Mouse (Mus musculus) ES-E14 (cell line): Measurements from ENCODE around the gene Madcam1. TPM values are rescaled to one million over a fixed set of nuclear protein-coding genes. Genes with fewer than 3 reads are reported as not detected.

Experiments used
- DNase-seq: peaks from one replicate; pipeline ENCODE4 v3.0.0-alpha.2; 2013; ENCODE audit warnings: low read depth, low spot score
- H3K27ac ChIP-seq: 2 replicates; pipeline ENCODE4 v1.5.1; 2012; ENCODE audit warnings: low read depth, mild to moderate bottlenecking, low read length, moderate library complexity, mixed read lengths; ENCODE audit not compliant: poor library complexity, insufficient read depth, severe bottlenecking
- H3K36me3 ChIP-seq: 2 replicates; pipeline ENCODE4 v1.6.1; 2012; ENCODE audit warnings: mild to moderate bottlenecking, low read length, moderate library complexity, mixed read lengths; ENCODE audit not compliant: control insufficient read depth, poor library complexity, insufficient read depth, severe bottlenecking
- H3K4me1 ChIP-seq, 2 experiments: fragments of 150-350 bp in 1 of 2; sonication (generic) in 1 of 2; 2 replicates each; pipeline ENCODE4 v1.6.1; 2012; ENCODE audit warnings: low read length in 2 of 2, mild to moderate bottlenecking in 1 of 2, mixed read lengths in 1 of 2; ENCODE audit not compliant: control insufficient read depth in 2 of 2, insufficient read depth in 2 of 2, poor library complexity in 1 of 2
- H3K4me3 ChIP-seq, 2 experiments: fragments of 150-350 bp in 1 of 2; sonication (generic) in 1 of 2; 2 replicates each; pipeline ENCODE4 v1.5.1; 2012; ENCODE audit warnings: low read length in 2 of 2, low read depth in 1 of 2, mild to moderate bottlenecking in 1 of 2, mixed read lengths in 1 of 2; ENCODE audit not compliant: insufficient read depth in 1 of 2, poor library complexity in 1 of 2, severe bottlenecking in 1 of 2
- H3K9ac ChIP-seq: 2 replicates; pipeline ENCODE4 v1.6.1; 2012; ENCODE audit warnings: low read depth, mild to moderate bottlenecking, low read length, mixed read lengths; ENCODE audit not compliant: poor library complexity, insufficient read depth, severe bottlenecking
- H3K9me3 ChIP-seq: fragments of 150-350 bp; sonication (generic); 2 replicates; pipeline ENCODE4 v1.6.1; 2012; ENCODE audit warnings: low read depth, mild to moderate bottlenecking, low read length; ENCODE audit not compliant: control insufficient read depth, insufficient read depth
- CHD2 ChIP-seq: IDR thresholded peaks from 2 replicates; pipeline ENCODE4 v1.6.1; 2014; ENCODE audit warnings: mild to moderate bottlenecking, low read depth, low read length, inconsistent platforms
- HCFC1 ChIP-seq: IDR thresholded peaks from 2 replicates; pipeline ENCODE4 v1.6.1; 2012; ENCODE audit warnings: low read length, inconsistent platforms, borderline replicate concordance; ENCODE audit not compliant: insufficient read depth
- MAFK ChIP-seq: IDR thresholded peaks from 2 replicates; pipeline ENCODE4 v1.6.1; 2014; ENCODE audit warnings: mild to moderate bottlenecking, low read depth, low read length, inconsistent platforms; ENCODE audit not compliant: insufficient read depth
- ZC3H11A ChIP-seq: IDR thresholded peaks from 2 replicates; pipeline ENCODE4 v1.6.1; 2012; ENCODE audit warnings: low read depth, mild to moderate bottlenecking, inconsistent platforms, low read length, borderline replicate concordance
- ZNF384 ChIP-seq: IDR thresholded peaks from 2 replicates; pipeline ENCODE4 v1.6.1; 2012; ENCODE audit warnings: low read depth, low read length, inconsistent platforms
- in situ Hi-C, 2 experiments: fragments of 600-800 bp; cut with MboI; formaldehyde crosslinking; loops; one replicate each; pipeline ENCODE4 v1.15.1; 2025; ENCODE audit warnings: low sequenced_read_pairs in 2 of 2, inconsistent platforms in 1 of 2; ENCODE audit not compliant: unreplicated experiment in 2 of 2
- total RNA-seq: library from RNA; depleted of rRNA; stranded (reverse); fragments of 300-350 nt; gene quantifications from 2 replicates; pipeline ENCODE4 v1.2.3, GENCODE M21; 2012

Gene Madcam1
- total RNA-seq, 1 experiment = 2.7 TPM

- H3K36me3 ChIP-seq = no peaks in the 10 kb centered on the region
- no peak for DNase-seq
- no peaks in the 10 kb centered on the region for H3K4me1 ChIP-seq
- H3K4me3 ChIP-seq = no peak overlapping the region
- TF ChIP-seq ZNF384 = no peak
- TF ChIP-seq CHD2 = no peak
- TF ChIP-seq ZC3H11A = no peak
- TF ChIP-seq HCFC1 = no peak
- no peak for TF ChIP-seq MAFK
- H3K9ac ChIP-seq = no peak overlapping the region
- H3K27ac ChIP-seq = no peak overlapping the region; the same call in 1 of the 2 replicates
- in situ Hi-C loops = loop anchor here in 1 of 2 experiments (10.0 kb wide), 1 partner anchor 58 kb away; no protein-coding TSS in a partner anchor
- no peaks in the 10 kb centered on the region for H3K9me3 ChIP-seq
These were observed 11.6 kb upstream of the Madcam1 start for GRCm38 (mm10) chr10:79652789-79653188.

- Histone ChIP-seq H3K4me1 (no peaks in the 10 kb centered on the region; a peak in 1 of 4 replicates), H3K9me3 (no peaks in the 10 kb centered on the region), H3K27ac (no peak overlapping the region), H3K4me3 (no peak overlapping the region), H3K9ac (no peak overlapping the region), H3K36me3 (no peaks in the 10 kb centered on the region)
- no peak for TF ChIP-seq MAFK
- TF ChIP-seq HCFC1 = no peak
- no peak for TF ChIP-seq ZNF384
- TF ChIP-seq ZC3H11A = no peak
- TF ChIP-seq CHD2 = no peak
- in situ Hi-C loops = loop anchor here in 1 of 2 experiments (10.0 kb wide), 1 partner anchor 60 kb away; no protein-coding TSS in a partner anchor
- DNase-seq = no peak
These were observed 9.4 kb upstream of the Madcam1 start for GRCm38 (mm10) chr10:79654946-79655395.

GRCm38 (mm10) chr10:79658829-79659228 is 5.5 kb upstream of the Madcam1 start:
- H3K9ac ChIP-seq = no peak overlapping the region
- no peak for DNase-seq
- in situ Hi-C loops = loop anchor here in 1 of 2 experiments (10.0 kb wide), 1 partner anchor 64 kb away; no protein-coding TSS in a partner anchor
- no peaks in the 10 kb centered on the region for H3K36me3 ChIP-seq
- peaks cover 2 to 14% of the 10 kb centered on the region in 2 experiments; a peak in 2 of 4 replicates for H3K4me1 ChIP-seq
- H3K4me3 ChIP-seq = no peak overlapping the region
- no peak overlapping the region for H3K27ac ChIP-seq
- TF ChIP-seq MAFK (no peak), HCFC1 (no peak), CHD2 (no peak), ZC3H11A (no peak), ZNF384 (no peak)
- H3K9me3 ChIP-seq = no peaks in the 10 kb centered on the region

DNA sequence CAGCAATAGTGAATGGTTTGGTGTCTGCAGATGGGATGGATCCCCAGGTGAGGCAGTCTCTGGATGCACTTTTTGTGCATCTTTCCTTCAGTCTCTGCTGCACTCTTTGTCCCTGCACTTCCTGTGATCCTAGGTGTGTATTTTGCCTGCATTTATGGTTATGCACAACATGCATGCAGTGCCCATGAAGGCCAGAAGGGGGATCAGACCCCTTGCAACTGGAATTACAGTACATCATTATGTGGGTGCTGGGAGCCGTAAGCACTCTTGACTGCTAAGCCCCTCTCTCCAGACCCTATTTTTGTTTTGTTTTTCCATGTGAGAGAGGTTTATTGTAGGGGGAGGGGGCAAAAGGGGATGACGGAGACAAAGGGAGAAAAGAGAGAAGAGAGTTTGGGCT is 4.1 kb upstream of the Madcam1 start:
- H3K27ac ChIP-seq = no peak overlapping the region
- H3K9me3 ChIP-seq = no peaks in the 10 kb centered on the region
- no peak overlapping the region for H3K4me3 ChIP-seq
- no peak for DNase-seq
- no peaks in the 10 kb centered on the region for H3K36me3 ChIP-seq
- H3K4me1 ChIP-seq = peaks cover 4 to 25% of the 10 kb centered on the region in 2 experiments; a peak in 3 of 4 replicates
- H3K9ac ChIP-seq = no peak overlapping the region
- in situ Hi-C loops = no loop called here
- TF ChIP-seq CHD2 (no peak), ZC3H11A (no peak), ZNF384 (no peak), MAFK (no peak), HCFC1 (no peak)

GRCm38 (mm10) chr10:79661861-79662260 is 2.5 kb upstream of the Madcam1 start:
- Histone ChIP-seq H3K36me3 (no peaks in the 10 kb centered on the region), H3K4me1 (peaks cover 4 to 25% of the 10 kb centered on the region in 2 experiments; a peak in 3 of 4 replicates), H3K9me3 (no peaks in the 10 kb centered on the region), H3K27ac (peak overlapping the region; percentile 27; the same call in 1 of the 2 replicates), H3K4me3 (peak overlapping the region; percentile 38 to 46; a peak in 3 of 4 replicates), H3K9ac (peak overlapping the region; percentile 52; the same call in 1 of the 2 replicates)
- no peak for TF ChIP-seq HCFC1
- TF ChIP-seq ZNF384 = no peak
- no peak for TF ChIP-seq ZC3H11A
- no peak for TF ChIP-seq MAFK
- TF ChIP-seq CHD2 = no peak
- DNase-seq = no peak
- in situ Hi-C loops = no loop called here
